24 mouse cellular contexts compared by ENCODE assay signal in genomic region chr17:31986915-31987314, GRCm38 (mm10).
"Had no signal": no experiment of that assay in that cellular context is flagged by ENCODE, and none has a peak within 500 bp of the region (broad histone marks: within the 10 kb centered on the region; RNA-seq: fewer than 3 reads in every experiment).

No protein-coding gene starts in this region.

- H3K9ac ChIP-seq: heart, embryonic 13.5 days; heart, embryonic 15.5 days; hindbrain, embryonic 13.5 days; hindbrain, embryonic 15.5 days; kidney, embryonic 15.5 days; limb, embryonic 13.5 days; limb, embryonic 15.5 days had no signal

- H3K36me3 ChIP-seq: heart, embryonic 13.5 days; heart, embryonic 15.5 days; hindbrain, embryonic 13.5 days; hindbrain, embryonic 15.5 days; kidney, embryonic 15.5 days; limb, embryonic 13.5 days; limb, embryonic 15.5 days had no signal

- ATAC-seq: hindbrain, postnatal 0 days; intestine, embryonic 16.5 days had no signal

- DNase-seq: gastrocnemius, postnatal 14 days; gastrocnemius, postnatal 36 days; heart, adult 11 months; heart, adult 2 months; heart, postnatal 14 days; heart, postnatal 36 days; kidney, adult 11 months; kidney, adult 2 months; kidney, adult 9 months; kidney, postnatal 14 days; kidney, postnatal 36 days; layer of hippocampus, postnatal 36 days; left cerebral cortex, postnatal 4 days had no signal

- H3K27ac ChIP-seq: heart, adult 2 months; heart, embryonic 13.5 days; heart, embryonic 15.5 days; hindbrain, embryonic 13.5 days; hindbrain, embryonic 15.5 days; hindbrain, postnatal 0 days; kidney, embryonic 15.5 days; kidney, postnatal 0 days; limb, embryonic 13.5 days; limb, embryonic 15.5 days had no signal

- H3K27me3 ChIP-seq: heart, embryonic 13.5 days; heart, embryonic 15.5 days; hindbrain, embryonic 13.5 days; hindbrain, embryonic 15.5 days; kidney, embryonic 15.5 days; limb, embryonic 13.5 days; limb, embryonic 15.5 days had no signal

- H3K4me2 ChIP-seq: heart, embryonic 11.5 days; heart, embryonic 13.5 days; heart, embryonic 15.5 days; hindbrain, embryonic 13.5 days; hindbrain, embryonic 15.5 days; kidney, embryonic 15.5 days; limb, embryonic 13.5 days; limb, embryonic 15.5 days had no signal

- H3K4me3 ChIP-seq: heart, adult 2 months; heart, embryonic 13.5 days; heart, embryonic 15.5 days; hindbrain, embryonic 13.5 days; hindbrain, embryonic 15.5 days; kidney, embryonic 15.5 days; limb, embryonic 13.5 days; limb, embryonic 15.5 days had no signal

- H3K9me3 ChIP-seq: heart, embryonic 13.5 days; heart, embryonic 15.5 days; hindbrain, embryonic 13.5 days; hindbrain, embryonic 15.5 days; kidney, embryonic 15.5 days; limb, embryonic 13.5 days; limb, embryonic 15.5 days had no signal

- H3K4me1 ChIP-seq: hindbrain, embryonic 13.5 days; hindbrain, embryonic 15.5 days; kidney, embryonic 15.5 days; limb, embryonic 13.5 days had no signal
